Mouse (Mus musculus): ENCODE measurements around the gene Abat.

The Abat gene

DNA sequence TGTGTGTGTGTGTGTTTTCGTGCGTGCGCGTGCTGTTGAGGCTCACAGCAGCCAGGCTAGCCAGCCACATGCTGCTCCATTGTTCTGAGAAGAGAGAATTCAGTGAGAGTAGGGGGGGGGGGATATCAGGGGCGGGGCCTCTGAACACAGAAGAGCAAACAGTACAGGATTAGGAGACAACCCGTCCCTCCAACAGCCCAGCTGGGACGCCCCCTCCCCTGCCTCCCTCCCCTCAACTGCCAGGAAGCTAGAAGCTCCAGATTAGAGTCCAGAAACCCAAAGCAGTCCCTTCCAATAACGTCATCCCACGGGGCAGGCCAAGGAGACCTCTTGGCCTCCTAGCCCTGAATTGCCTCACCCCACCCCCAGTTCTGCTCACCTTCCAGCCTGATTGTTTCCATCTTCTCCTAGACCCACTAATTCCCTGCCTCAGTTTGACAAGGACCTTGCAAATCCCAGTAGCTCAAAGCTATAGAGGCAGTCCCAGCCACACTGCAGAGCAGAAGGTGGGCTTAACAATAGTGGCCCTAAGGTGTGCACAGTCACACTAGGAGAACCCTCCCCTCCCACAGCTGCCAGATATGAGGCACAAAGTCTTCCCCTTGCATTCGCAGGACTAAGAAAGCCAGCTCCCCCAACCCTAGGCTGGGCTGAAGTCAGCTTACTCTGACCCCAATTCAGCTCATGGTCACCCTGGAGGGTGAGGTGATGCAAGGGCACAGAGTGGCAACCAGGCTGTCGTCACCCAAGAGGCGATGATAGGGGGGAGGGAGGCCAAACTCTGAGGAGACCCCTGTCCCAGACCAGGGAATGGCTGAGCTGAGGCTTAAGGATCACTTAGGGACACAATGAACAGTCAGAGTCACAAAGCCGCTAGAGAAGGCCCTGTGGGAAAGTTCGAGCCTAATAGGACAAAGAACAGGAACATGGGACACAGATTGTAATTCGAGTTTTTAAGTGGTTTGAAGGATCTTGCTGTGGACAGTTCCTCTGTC, 157.1 kb downstream of the Abat start:
- DNase-seq (ENCODE audit: low read depth, low spot score) = no peak
